Mouse (Mus musculus): ENCODE data around the gene Xaf1.
"Not testable (repeated sequence)": the region's sequence is repeated elsewhere in the genome, so short reads cannot be mapped to it uniquely, and the experiment has no call there.

Xaf1 gene

GRCm38 (mm10) chr11:72311355-72312001 lies 10.0 kb downstream of the Xaf1 start:
- no peak for DNase-seq (ENCODE audit: low spot score)

DNA sequence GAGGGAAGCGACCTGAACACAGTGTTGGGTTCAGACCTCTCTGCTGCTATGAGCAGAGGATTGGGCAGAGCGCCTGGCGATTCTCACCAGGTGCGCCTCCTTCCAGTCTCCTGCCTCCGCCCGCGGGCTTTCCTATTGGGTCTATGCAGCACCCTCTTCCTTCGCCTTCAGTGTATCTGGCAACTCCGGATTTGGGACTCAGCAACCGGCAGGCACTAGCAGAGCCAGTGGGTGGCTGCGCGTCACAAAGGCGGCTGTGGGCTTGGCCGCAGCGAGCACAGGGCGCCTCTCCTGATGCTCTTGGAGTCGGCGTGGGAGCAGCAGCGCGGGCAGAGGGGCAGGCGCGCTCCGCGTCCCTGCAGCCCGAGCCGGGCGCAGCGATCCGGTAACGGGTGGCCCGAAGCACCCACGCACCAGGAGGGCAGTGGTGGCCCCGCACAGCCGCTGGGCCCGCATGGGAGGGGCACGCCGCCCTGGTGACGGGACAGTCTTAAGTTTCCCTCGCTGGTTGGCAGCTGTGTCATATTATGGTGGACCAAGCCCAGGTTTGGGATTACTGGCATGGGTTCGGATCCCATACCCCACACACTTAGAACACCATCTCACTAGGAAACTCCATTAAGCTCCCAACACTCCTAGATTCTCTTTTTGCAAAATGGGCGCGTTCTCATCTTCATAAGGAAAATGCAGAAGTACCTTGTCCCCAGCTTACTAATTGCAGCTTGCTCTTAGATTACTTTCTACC lies 12.9 kb downstream of the Xaf1 start, which contains the start of gene Fbxo39:
Gene Fbxo39 (plus strand): TSS at position 294 of the 745 bp plus-strand sequence.
- DNase-seq (ENCODE audit: low spot score) = no peak

- no peak for DNase-seq (ENCODE audit: low spot score)
These were observed 16.6 kb downstream of the Xaf1 start for GRCm38 (mm10) chr11:72318026-72318425.

DNA sequence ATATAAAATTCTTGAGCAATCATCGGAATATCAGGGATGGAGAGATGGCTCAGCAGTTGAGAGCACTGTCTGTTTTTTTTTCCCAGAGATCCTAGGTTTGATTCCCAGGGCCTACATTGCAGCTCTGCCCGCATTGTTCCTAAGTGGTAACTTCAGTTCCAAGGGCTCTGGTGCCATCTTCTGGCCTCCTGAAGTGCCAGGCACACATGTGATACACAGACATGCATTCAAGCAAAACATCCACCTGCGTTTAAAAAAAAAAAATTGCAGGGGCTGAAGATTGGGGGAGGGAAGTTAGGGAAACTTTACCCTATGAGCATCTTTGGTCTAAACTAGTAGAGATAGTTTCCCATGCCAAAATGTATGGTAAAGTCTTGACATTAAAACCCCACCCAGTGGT lies 23.0 kb downstream of the Xaf1 start:
- no peak for DNase-seq (ENCODE audit: low spot score)

DNA sequence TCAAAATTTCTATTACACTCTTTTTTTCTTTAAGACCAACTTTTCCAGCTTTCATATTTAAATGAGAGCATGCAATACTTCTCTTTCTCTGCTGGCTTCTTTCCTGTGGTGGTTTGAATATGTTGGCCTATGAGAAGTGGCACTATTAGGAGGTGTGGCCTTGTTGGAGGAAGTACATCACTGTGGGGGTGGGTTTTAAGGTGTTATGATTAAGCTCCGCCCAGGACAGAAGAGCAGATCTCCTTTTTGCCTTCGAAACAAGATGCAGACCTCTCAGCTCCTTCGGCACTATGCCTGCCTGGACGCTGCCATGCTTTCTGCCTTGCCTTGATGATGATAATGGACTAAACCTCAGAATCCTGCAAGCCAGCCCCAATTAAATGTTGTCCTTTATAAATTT lies 24.3 kb downstream of the Xaf1 start:
- no peak for DNase-seq (ENCODE audit: low spot score)

- DNase-seq (ENCODE audit: low spot score) = no peak
These were observed 31.7 kb downstream of the Xaf1 start for GRCm38 (mm10) chr11:72332951-72333667.

DNA sequence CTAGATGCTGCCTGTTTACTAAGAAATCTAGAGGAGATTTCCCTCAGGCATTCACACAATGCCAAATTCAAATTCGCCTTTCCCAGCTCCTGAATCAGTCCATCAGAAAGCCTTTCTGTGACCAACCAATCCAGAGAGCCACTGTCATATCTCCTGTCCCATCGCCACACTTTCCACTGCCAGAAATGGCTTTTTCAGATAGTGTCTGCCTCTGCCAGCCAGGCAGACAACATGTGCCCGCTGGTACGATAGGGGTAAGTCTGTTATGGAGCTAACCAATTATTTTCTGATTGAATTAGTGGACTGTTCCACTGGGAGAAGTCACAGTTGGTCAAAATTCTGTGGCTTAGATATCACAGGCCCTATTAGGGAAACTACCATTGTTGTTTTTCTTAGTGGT lies 33.2 kb downstream of the Xaf1 start:
- DNase-seq (ENCODE audit: low spot score) = no peak

GRCm38 (mm10) chr11:72336726-72337125 lies 35.3 kb downstream of the Xaf1 start:
- no peak for DNase-seq (ENCODE audit: low spot score)

GRCm38 (mm10) chr11:72338437-72338871 lies 37.0 kb downstream of the Xaf1 start:
- no peak for DNase-seq (ENCODE audit: low spot score)

DNA sequence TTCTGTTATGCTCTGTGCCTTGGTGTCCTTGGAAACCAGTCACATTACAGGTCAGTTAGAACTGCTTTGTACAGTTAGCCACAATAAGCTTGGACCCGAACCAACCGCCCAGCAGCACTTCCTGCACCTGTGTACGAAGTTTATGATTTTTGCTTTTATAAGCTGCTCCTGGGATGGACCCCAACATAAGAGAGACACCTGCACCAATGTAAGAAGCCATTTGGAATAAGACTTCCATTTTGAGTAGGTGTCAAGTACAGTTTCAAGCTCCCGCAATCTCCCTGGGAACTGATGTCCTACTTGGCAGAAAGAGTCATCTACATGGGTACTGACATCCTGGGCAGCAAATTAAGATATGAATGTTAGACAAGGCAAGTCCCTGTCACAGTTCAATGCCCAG lies 38.3 kb downstream of the Xaf1 start:
- DNase-seq (ENCODE audit: low spot score) = no peak

GRCm38 (mm10) chr11:72342549-72343237 lies 41.3 kb downstream of the Xaf1 start:
- DNase-seq (ENCODE audit: low spot score) = no peak

- not testable (repeated sequence) for DNase-seq (ENCODE audit: low spot score)
These were observed 41.8 kb downstream of the Xaf1 start for GRCm38 (mm10) chr11:72343238-72343625.

- DNase-seq (ENCODE audit: low spot score) = no peak
These were observed 42.5 kb downstream of the Xaf1 start for GRCm38 (mm10) chr11:72343904-72344303.

GRCm38 (mm10) chr11:72344486-72344885 lies 43.1 kb downstream of the Xaf1 start:
- DNase-seq (ENCODE audit: low spot score) = no peak

DNA sequence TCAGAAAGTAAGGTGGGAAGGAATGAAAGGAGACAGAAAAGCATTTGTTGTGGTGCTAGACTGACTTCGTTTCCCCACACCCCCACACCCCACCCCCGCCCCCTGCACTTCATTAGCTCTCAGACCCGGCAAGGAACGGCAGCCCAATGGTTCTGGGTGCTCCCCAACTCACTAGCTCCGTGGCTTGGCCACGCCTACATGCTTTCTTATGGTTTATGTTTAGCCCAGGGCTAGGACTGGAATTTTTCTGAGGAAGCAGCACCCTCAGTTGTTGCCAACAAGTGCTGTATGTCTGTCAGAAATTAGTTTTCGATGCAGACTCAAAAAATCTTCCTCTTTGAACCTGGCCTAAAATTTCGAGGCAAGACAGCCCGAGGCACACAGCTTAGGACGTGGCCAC lies 47.1 kb downstream of the Xaf1 start:
- no peak for DNase-seq (ENCODE audit: low spot score)

DNA sequence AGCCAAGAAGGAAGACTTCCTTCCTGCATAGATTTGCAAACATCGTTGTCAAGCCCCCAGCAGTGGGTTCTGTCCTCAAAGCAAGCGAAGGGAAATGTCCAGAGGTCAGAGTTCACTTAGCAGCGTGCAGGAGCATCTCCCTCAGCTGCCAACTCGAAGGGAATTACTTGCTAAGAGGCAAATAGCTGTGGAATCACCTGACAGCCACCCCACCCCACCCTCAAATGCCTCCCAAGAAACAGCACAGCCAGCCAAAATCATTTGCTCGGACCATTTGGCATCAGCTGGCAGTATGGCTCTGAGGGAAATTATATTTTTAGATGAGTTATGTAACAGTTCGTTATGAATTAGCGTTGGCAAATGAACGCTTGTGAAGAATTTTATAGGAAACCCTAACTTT lies 47.6 kb downstream of the Xaf1 start:
- no peak for DNase-seq (ENCODE audit: low spot score)

- no peak for DNase-seq (ENCODE audit: low spot score)
These were observed 48.2 kb downstream of the Xaf1 start for GRCm38 (mm10) chr11:72349652-72350051.

- no peak for DNase-seq (ENCODE audit: low spot score)
These were observed 50.8 kb downstream of the Xaf1 start for GRCm38 (mm10) chr11:72352272-72352671.

DNA sequence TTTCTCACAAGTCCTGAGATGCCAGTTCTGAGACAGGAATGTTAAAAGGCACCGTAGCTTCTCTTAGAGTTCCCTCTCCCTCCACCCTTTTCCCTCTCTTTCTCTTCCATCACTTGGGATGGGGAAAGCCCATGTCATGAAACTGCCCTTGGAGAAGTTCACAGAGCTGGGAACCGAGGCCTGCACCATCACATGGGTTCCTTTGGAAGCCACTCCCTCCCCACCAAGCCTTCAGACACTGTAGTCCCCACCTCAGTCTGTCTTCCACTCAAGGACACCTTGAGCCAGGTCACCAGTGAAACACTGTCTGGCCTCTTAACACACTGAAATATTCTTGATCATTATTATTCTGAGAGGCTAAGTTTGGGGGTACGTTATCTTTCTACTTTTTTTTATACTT lies 51.8 kb downstream of the Xaf1 start:
- DNase-seq (ENCODE audit: low spot score) = no peak

- peak; percentile 41 for DNase-seq (ENCODE audit: low spot score)
These were observed 53.7 kb downstream of the Xaf1 start for GRCm38 (mm10) chr11:72354971-72355728.
